ENCODE assay signal across 8 mouse cellular contexts in the genomic region with DNA sequence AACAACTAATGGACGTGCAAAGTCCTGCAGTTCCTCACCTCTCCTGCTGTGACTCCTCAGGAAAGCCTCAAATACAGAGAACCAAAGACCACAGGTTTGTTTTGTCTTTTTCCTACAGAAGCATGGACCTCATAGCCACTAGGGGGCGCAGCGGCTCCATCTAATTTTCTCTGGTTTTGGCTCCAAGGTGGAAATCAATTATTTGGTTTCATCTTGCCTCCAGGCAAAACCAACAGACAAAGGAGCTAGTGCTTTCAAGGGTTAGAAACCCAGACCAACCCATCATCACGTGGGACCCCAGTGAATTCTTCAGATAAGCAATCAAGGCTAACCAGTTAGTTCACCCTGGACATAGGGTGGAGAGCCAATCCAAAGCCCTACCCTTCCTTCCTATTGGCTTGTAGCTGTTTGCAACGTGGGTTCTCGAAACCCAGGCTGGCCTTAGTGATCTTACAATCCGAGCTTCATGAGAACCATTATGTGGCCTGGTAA. TPM values are rescaled to one million over a fixed set of nuclear protein-coding genes. Genes with fewer than 3 reads are reported as not detected.
DNase-seq lines count a peak whose midpoint lies in the region; ATAC-seq and TF ChIP-seq lines count a peak whose summit lies in the region.

No protein-coding gene starts in this region.

- TF ChIP-seq CTCF in cerebellum, adult 2 months (IDR thresholded peaks at IDR 0.05; ENCODE audit: borderline replicate concordance, insufficient read depth, low read depth, low read length), result peak; percentile 62
- peak; percentile 88 for TF ChIP-seq CTCF in intestine, postnatal 0 days (IDR thresholded peaks at IDR 0.05; ENCODE audit: low read depth)

- H3K4me1 ChIP-seq in heart, embryonic 11.5 days (ENCODE audit: control insufficient read depth, insufficient read depth, low read length), result 0 out of 2 replicates have a peak, but pooled peaks cover 5% of the 10 kb centered on the region
- H3K4me1 ChIP-seq in cerebellum, adult 2 months (ENCODE audit: control insufficient read depth, insufficient read depth, low read length), result no peaks in the 10 kb centered on the region; the same call in 1 of the 2 replicates
- H3K4me1 ChIP-seq in intestine, postnatal 0 days (replicated peaks; ENCODE audit: control insufficient read depth, insufficient read depth, low read length), result 0 out of 2 replicates have a peak, but pooled peaks cover 4% of the 10 kb centered on the region
- H3K4me1 ChIP-seq in midbrain, embryonic 14.5 days (ENCODE audit: control insufficient read depth, insufficient read depth, low read length), result peaks cover 4% of the 10 kb centered on the region; the same call in 1 of the 2 replicates

- no peak overlapping the region for H3K4me3 ChIP-seq in heart, embryonic 11.5 days (ENCODE audit: low read depth, low read length)
- no peak overlapping the region for H3K4me3 ChIP-seq in cerebellum, adult 2 months (replicated peaks; ENCODE audit: insufficient read depth, low read depth, low read length)
- H3K4me3 ChIP-seq in intestine, postnatal 0 days (ENCODE audit: low read depth, low read length), result no peak overlapping the region
- no peak overlapping the region for H3K4me3 ChIP-seq in midbrain, embryonic 14.5 days (replicated peaks; ENCODE audit: low read depth, low read length)

- no peak overlapping the region for H3K27ac ChIP-seq in heart, embryonic 11.5 days (ENCODE audit: low read depth, low read length)
- no peak overlapping the region for H3K27ac ChIP-seq in cerebellum, adult 2 months (ENCODE audit: insufficient read depth, low read length)
- no peak overlapping the region for H3K27ac ChIP-seq in intestine, postnatal 0 days (ENCODE audit: low read depth, low read length)
- no peak overlapping the region for H3K27ac ChIP-seq in midbrain, embryonic 14.5 days (replicated peaks; ENCODE audit: low read depth, low read length)

- 14% methylated on average over 7 of the region's 7 CpGs for WGBS in heart, embryonic 11.5 days (ENCODE audit: insufficient replicate concordance)
- WGBS in cerebellum, adult 2 months, result 16% methylated on average over 7 of the region's 7 CpGs
- 13% methylated on average over 7 of the region's 7 CpGs for WGBS in intestine, postnatal 0 days
- 23% methylated on average over 7 of the region's 7 CpGs for WGBS in midbrain, embryonic 14.5 days

- H3K36me3 ChIP-seq in heart, embryonic 11.5 days (ENCODE audit: control insufficient read depth, insufficient read depth, low read length), result no peaks in the 10 kb centered on the region
- H3K36me3 ChIP-seq in intestine, postnatal 0 days (ENCODE audit: control insufficient read depth, insufficient read depth), result peaks cover 9% of the 10 kb centered on the region
- H3K36me3 ChIP-seq in midbrain, embryonic 14.5 days (ENCODE audit: control insufficient read depth, insufficient read depth, low read length), result no peaks in the 10 kb centered on the region

- 0 out of 2 replicates have a peak, but pooled peaks cover 4% of the 10 kb centered on the region for H3K27me3 ChIP-seq in heart, embryonic 11.5 days (ENCODE audit: control insufficient read depth, insufficient read depth, low read length)
- H3K27me3 ChIP-seq in cerebellum, adult 2 months (ENCODE audit: control insufficient read depth, insufficient read depth, low read length), result no peaks in the 10 kb centered on the region; the same call in none of the 2 replicates
- no peaks in the 10 kb centered on the region for H3K27me3 ChIP-seq in intestine, postnatal 0 days (replicated peaks; ENCODE audit: control insufficient read depth, insufficient read depth, low read length)
- no peaks in the 10 kb centered on the region for H3K27me3 ChIP-seq in midbrain, embryonic 14.5 days (ENCODE audit: control insufficient read depth, insufficient read depth, low read length)

- no peaks in the 10 kb centered on the region for H3K9me3 ChIP-seq in heart, embryonic 11.5 days (replicated peaks; ENCODE audit: control insufficient read depth, low read length)
- no peaks in the 10 kb centered on the region for H3K9me3 ChIP-seq in intestine, postnatal 0 days (ENCODE audit: control insufficient read depth)
- no peaks in the 10 kb centered on the region for H3K9me3 ChIP-seq in midbrain, embryonic 14.5 days (ENCODE audit: control insufficient read depth, low read length)

- DNase-seq in heart, adult 18-20 months, result peak; percentile 60 to 90
- peak; percentile 50 to 72 for DNase-seq in cerebellum, adult 2 months
- peak; percentile 37 to 70 for DNase-seq in frontal cortex, postnatal 14 days (ENCODE audit: low spot score in 2 of 2)
- DNase-seq in left cerebral cortex, postnatal 4 days, result peak; percentile 78
- peak; percentile 85 for DNase-seq in midbrain, embryonic 14.5 days
- peak; percentile 61 to 76 for DNase-seq in spleen, postnatal 14 days (ENCODE audit: low spot score in 2 of 2)

- no peak overlapping the region for H3K9ac ChIP-seq in heart, embryonic 11.5 days (ENCODE audit: low read depth, low read length)
- no peak overlapping the region for H3K9ac ChIP-seq in intestine, postnatal 0 days (ENCODE audit: low read depth, low read length)
- H3K9ac ChIP-seq in midbrain, embryonic 14.5 days (replicated peaks; ENCODE audit: low read length), result no peak overlapping the region

- no peak overlapping the region for H3K4me2 ChIP-seq in heart, embryonic 11.5 days
- 0 out of 2 replicates have a peak overlapping the region, but pooled peaks have one; percentile 3 for H3K4me2 ChIP-seq in intestine, postnatal 0 days (replicated peaks; ENCODE audit: low read depth)
- H3K4me2 ChIP-seq in midbrain, embryonic 14.5 days (ENCODE audit: low read length), result no peak overlapping the region

- intact Hi-C loops in left cerebral cortex, postnatal 4 days (cut with DNase I), result no loop called here

- no peak for TF ChIP-seq POLR2A in cerebellum, adult 2 months (IDR thresholded peaks at IDR 0.05; ENCODE audit: borderline replicate concordance, insufficient read depth, low read length)

- no peak for ATAC-seq in heart, embryonic 11.5 days (replicated peaks; ENCODE audit: insufficient number of reproducible peaks, low FRiP score, low TSS enrichment)
- ATAC-seq in intestine, postnatal 0 days, result no peak; the same call in 1 of the 2 replicates
- ATAC-seq in midbrain, embryonic 14.5 days (ENCODE audit: low FRiP score, low TSS enrichment), result no peak

RNA-seq across cellular contexts. Expression of a gene that starts 1.7 kb away (rescaled TPM):
- 1 to 10 TPM; 3.0 to 3.7 TPM for total RNA-seq in heart, adult 18-20 months (2021)
- 11.3 and 12.6 TPM in 2 replicates for polyA plus RNA-seq in heart, embryonic 11.5 days (2014; fragmentation: Nextera tagmentation; extraction: Ambion mirVana)
- 1.1 and 1.7 TPM in 2 replicates for polyA plus RNA-seq in cerebellum, adult 2 months (2012; rRNA removed)
- polyA plus RNA-seq in intestine, postnatal 0 days (2015; fragmentation: Nextera tagmentation; extraction: Ambion mirVana), result 31.1 and 33.3 TPM in 2 replicates
- 1 to 10 TPM; 5.4 to 6.2 TPM for total RNA-seq in left cerebral cortex, postnatal 4 days (2021)
- 2.7 and 4.4 TPM in 2 replicates for polyA plus RNA-seq in midbrain, embryonic 14.5 days (2014; fragmentation: Nextera tagmentation; extraction: Ambion mirVana)

RNA-seq across cellular contexts. Expression of a gene that starts 9.7 kb away (rescaled TPM):
- 10 to 100 TPM; 19.8 to 22.3 TPM for total RNA-seq in heart, adult 18-20 months (2021)
- 5.9 and 10.6 TPM in 2 replicates for polyA plus RNA-seq in heart, embryonic 11.5 days (2014; fragmentation: Nextera tagmentation; extraction: Ambion mirVana)
- polyA plus RNA-seq in cerebellum, adult 2 months (2012; rRNA removed), result 3.1 and 3.7 TPM in 2 replicates
- polyA plus RNA-seq in intestine, postnatal 0 days (2015; fragmentation: Nextera tagmentation; extraction: Ambion mirVana), result 13.0 and 13.1 TPM in 2 replicates
- 1 to 10 TPM; 8.4 to 8.8 TPM for total RNA-seq in left cerebral cortex, postnatal 4 days (2021)
- 5.7 and 6.3 TPM in 2 replicates for polyA plus RNA-seq in midbrain, embryonic 14.5 days (2014; fragmentation: Nextera tagmentation; extraction: Ambion mirVana)

RNA-seq across cellular contexts. Expression of a gene that starts 17.8 kb away (rescaled TPM):
- total RNA-seq in heart, adult 18-20 months (2021), result 1 to 10 TPM; 4.2 to 4.4 TPM
- 7.2 and 9.2 TPM in 2 replicates for polyA plus RNA-seq in heart, embryonic 11.5 days (2014; fragmentation: Nextera tagmentation; extraction: Ambion mirVana)
- polyA plus RNA-seq in cerebellum, adult 2 months (2012; rRNA removed), result not detected in 2 replicates
- polyA plus RNA-seq in intestine, postnatal 0 days (2015; fragmentation: Nextera tagmentation; extraction: Ambion mirVana), result 18.6 and 24.2 TPM in 2 replicates
- 1 to 10 TPM in 1 of 2 experiments, not detected in 1; 2.3 TPM for total RNA-seq in left cerebral cortex, postnatal 4 days (2021)
- polyA plus RNA-seq in midbrain, embryonic 14.5 days (2014; fragmentation: Nextera tagmentation; extraction: Ambion mirVana), result 4.6 and 5.2 TPM in 2 replicates

RNA-seq across cellular contexts. Expression of a gene that starts 41.8 kb away (rescaled TPM):
- total RNA-seq in heart, adult 18-20 months (2021), result under 1 TPM; 0.15 to 0.39 TPM
- 0.20 and 0.49 TPM in 2 replicates for polyA plus RNA-seq in heart, embryonic 11.5 days (2014; fragmentation: Nextera tagmentation; extraction: Ambion mirVana)
- 8.1 and 9.0 TPM in 2 replicates for polyA plus RNA-seq in cerebellum, adult 2 months (2012; rRNA removed)
- polyA plus RNA-seq in intestine, postnatal 0 days (2015; fragmentation: Nextera tagmentation; extraction: Ambion mirVana), result 0.04 and 0.12 TPM in 2 replicates
- 10 to 100 TPM; 11.9 to 13.0 TPM for total RNA-seq in left cerebral cortex, postnatal 4 days (2021)
- polyA plus RNA-seq in midbrain, embryonic 14.5 days (2014; fragmentation: Nextera tagmentation; extraction: Ambion mirVana), result 2.2 and 2.6 TPM in 2 replicates

RNA-seq across cellular contexts. Expression of a gene that starts 49.7 kb away (rescaled TPM):
- total RNA-seq in heart, adult 18-20 months (2021), result 10 to 100 TPM; 13.4 to 15.5 TPM
- polyA plus RNA-seq in heart, embryonic 11.5 days (2014; fragmentation: Nextera tagmentation; extraction: Ambion mirVana), result 54.1 and 59.8 TPM in 2 replicates
- 24.5 and 26.2 TPM in 2 replicates for polyA plus RNA-seq in cerebellum, adult 2 months (2012; rRNA removed)
- polyA plus RNA-seq in intestine, postnatal 0 days (2015; fragmentation: Nextera tagmentation; extraction: Ambion mirVana), result 49.7 and 56.0 TPM in 2 replicates
- total RNA-seq in left cerebral cortex, postnatal 4 days (2021), result 100 to 1,000 TPM; 145 to 167 TPM
- polyA plus RNA-seq in midbrain, embryonic 14.5 days (2014; fragmentation: Nextera tagmentation; extraction: Ambion mirVana), result 184 and 230 TPM in 2 replicates
